Mouse (Mus musculus): ENCODE data around the gene Unc93a.
"Not testable (repeated sequence)": the region's sequence is repeated elsewhere in the genome, so short reads cannot be mapped to it uniquely, and the experiment has no call there.

Gene Unc93a

GRCm38 (mm10) chr17:13131710-13132109 lies at the start of gene Unc93a:
Gene Unc93a (minus strand): TSS chr17:13131810.
- not testable (repeated sequence) for DNase-seq (ENCODE audit: low spot score)

GRCm38 (mm10) chr17:13180491-13180890 lies 48.9 kb upstream of the Unc93a start:
- not testable (repeated sequence) for DNase-seq (ENCODE audit: low spot score)

- not testable (repeated sequence) for DNase-seq (ENCODE audit: low spot score)
These were observed 47.4 kb upstream of the Unc93a start for GRCm38 (mm10) chr17:13179021-13179420.

DNA sequence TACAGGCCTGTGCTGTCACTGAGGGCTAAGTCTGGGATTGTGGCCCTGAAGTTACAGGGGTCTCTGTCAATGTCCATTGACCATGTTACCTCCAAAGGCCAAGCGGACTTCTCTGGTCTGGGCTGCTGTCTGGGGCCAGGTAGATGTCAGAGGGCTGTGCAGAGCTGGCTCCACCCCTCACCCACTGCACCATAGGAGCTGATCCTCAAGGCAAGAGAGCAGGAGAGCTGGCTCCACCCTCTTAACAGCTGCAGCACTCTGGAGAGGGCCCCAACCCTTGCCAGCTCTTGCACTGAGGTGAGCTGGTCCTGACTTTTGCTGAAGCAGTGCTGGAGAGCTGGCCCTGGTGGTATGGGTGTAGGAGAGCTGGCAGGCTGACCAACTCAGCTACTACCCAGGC lies 46.2 kb upstream of the Unc93a start:
- not testable (repeated sequence) for DNase-seq (ENCODE audit: low spot score)

DNA sequence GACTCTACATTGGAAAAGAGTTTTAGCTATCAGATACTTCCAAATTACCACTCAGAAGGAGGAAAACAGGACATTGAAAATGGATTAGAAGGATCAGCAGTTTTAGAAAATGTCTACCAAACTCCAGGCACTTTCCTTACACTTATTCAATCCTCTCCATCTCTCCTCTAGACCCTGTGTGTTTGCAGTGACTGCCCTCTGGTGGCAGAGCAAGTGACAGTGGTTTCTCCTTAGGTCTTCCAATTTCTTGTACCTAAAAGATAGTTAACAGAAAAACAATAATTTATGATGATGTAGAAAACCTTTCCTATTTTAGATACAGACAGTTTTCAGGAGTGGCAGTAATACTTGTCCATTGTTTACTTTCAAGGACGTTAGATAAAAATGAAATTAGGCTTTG lies 44.0 kb upstream of the Unc93a start:
- DNase-seq (ENCODE audit: low spot score) = not testable (repeated sequence)

DNA sequence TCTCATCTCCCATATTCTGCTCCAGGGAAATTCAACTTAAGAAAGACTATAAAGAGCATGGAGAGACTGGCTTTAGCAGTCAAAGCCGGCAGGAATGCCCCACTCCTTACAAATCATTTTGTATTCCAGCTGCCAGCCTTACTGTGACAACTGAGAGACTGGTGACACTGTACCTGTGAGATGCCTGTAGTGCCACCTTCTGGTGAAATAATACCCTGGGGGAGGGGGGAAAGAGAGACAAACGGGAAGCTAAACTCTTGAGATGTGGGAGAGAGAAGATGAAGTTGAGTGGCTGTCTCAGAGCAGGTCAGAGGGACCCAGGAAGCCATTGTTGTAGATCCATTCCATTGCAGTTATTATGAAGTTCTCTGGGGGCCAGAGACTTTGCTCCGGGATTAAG lies 42.4 kb upstream of the Unc93a start:
- not testable (repeated sequence) for DNase-seq (ENCODE audit: low spot score)

DNA sequence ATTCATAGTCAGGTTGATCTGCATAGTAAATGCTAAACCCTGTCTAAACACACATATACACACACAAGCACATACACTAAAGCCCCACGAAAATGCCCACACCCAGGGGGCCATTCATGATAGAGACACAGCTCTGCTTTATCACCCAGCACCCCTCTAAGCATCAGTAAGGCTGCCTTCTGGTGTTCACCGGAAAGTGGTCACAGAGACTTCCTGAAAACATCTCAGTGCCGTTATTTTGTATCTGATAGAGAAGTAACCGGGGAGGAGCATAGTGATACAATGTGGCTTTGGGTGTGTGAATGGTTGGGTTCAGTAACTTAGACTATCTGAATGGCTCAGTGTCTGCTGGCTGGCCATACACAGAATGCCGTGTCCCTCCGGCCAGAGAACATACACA lies 42.0 kb upstream of the Unc93a start:
- not testable (repeated sequence) for DNase-seq (ENCODE audit: low spot score)

DNA sequence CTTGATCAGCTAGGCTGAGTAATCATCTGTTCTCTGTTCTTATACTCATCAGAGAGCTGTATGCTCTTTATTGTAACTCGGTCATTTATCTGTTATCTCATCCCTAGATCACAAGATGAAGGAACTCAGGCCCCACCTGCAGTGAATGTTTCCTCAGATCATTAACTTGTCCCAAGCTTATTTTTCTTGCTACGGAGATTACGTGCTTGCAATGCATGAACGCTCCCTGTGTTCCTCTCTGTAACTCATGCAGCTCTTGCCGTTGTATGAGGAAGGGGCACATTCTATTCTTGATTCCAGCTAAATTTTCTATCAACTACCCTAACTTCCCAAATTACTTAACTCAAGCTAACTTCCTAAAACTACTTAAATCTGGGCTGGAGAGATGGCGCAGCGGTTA lies 14.5 kb upstream of the Unc93a start:
- DNase-seq (ENCODE audit: low spot score) = not testable (repeated sequence)

DNA sequence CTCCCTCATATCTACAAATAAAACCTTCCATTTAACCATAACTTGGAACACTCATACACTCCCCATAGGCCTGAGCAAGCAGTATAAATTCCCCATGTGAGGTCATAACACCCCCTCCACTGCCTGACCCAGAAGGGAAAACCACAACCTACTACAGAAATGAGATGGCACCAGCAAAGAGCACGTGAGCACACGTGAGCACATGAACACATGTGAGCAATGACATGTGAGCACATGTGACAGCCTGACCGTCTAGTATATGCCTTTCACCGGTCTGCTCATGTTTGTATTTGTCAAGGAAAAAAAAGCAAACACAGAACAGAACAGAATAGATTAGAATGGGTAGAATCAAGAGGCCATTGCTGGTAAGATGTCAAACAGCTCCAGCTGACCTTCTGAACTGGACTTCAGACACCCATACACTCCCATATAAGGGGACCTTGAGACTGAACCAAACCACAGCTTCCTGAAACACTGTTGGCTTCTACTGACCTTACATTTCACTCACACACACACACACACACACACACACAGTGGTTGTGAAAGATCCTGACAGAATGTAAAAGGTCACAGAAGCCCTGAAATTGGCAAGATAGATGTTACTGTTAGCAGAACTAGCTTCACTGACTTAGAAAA lies 13.1 kb upstream of the Unc93a start:
- DNase-seq (ENCODE audit: low spot score) = not testable (repeated sequence)

DNA sequence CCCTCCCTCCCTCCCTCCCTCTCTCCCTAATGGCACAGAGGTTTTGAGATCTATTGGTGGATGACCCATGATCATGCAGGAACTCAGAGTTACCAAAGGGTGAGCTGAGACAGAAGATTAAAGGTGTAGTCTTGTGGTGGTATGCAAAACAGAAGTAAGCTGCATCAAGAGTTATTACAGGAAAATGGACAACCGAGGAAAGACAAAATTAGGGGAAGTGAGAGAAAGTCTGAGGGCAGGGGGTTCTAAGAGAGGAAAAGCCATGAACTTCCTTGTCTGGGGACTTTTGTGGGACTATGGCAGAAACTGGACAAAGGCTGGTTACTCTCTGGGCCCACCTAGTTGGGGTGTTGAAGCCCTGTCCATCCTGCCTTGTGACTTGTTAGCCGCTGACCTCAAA lies 11.1 kb upstream of the Unc93a start:
- not testable (repeated sequence) for DNase-seq (ENCODE audit: low spot score)

- not testable (repeated sequence) for DNase-seq (ENCODE audit: low spot score)
These were observed 3.7 kb upstream of the Unc93a start for GRCm38 (mm10) chr17:13135356-13135755.

- DNase-seq (ENCODE audit: low spot score) = not testable (repeated sequence)
These were observed 742 bp upstream of the Unc93a start for GRCm38 (mm10) chr17:13132352-13132751.

- DNase-seq (ENCODE audit: low spot score) = not testable (repeated sequence)
These were observed 1.7 kb downstream of the Unc93a start for GRCm38 (mm10) chr17:13129737-13130465.

DNA sequence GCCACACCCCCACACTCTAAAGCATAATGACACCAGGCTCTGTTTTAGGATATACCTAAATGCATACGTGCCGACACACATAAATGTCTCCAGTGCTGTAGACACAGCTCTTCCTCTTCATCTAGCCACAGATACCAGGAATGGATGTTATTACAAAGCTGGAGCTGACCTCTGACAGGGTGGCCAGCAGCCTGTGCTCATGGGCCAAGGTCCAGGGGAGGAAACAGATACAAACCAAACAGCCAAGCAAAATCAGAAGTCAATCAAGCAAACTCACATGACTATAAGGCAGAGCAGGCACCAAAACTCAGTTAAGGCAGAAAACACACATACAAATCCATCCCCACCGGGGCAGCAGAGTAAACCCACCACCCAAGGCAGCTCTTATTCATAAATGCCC lies 2.3 kb downstream of the Unc93a start:
- not testable (repeated sequence) for DNase-seq (ENCODE audit: low spot score)

DNA sequence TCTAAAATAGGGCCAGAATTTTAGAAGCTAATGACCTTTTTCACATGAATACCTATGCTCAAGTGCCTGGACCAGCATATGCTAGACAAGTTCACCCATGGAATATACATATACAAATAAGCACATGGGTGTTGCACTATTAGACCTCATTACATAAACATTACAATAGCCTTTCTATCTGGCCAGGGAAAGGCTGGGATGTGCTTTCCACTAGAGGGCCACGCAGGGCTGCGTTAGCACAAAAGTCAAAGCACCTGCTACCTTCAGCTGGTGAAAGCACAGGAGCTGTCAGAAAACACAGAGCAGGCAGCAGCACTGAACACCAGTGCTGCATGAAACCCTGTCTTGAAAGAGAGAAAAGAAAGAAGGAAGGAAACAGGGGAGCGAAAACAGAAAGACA lies 7.4 kb downstream of the Unc93a start:
- not testable (repeated sequence) for DNase-seq (ENCODE audit: low spot score)

DNA sequence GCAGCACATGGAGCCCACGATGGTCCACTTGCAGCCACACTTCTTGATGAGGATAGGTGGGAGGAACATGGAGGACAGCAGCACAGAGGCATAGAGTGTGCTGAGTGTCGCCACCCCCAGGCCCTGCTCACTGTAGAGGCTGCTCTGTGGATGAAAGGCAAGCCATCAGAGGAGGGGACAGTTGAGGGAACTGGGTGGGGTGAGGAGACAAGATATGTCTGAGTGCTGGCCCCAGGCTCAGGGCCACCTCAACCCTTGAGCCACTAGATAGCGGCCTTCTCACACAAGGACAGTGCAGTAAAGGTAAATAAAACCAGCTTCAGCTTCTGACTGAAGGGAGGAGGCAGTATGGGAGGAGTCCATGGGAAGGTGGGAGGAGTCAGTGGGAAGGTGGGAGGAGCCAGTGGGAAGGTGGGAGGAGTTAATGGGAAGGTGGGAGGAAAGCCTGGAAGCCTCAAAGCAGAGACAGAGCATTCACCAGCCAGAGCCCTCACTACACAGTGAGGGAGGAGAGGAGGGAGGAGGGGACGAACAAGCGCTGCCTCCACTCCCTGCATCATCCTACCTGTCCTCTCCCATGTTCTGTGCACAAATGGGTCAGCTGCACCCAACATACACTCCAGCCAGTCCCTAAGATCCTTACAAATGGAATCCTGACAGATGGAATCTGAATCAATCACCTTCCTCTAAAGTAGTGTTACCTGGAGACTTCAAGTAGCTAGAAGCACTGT lies 8.1 kb downstream of the Unc93a start:
- not testable (repeated sequence) for DNase-seq (ENCODE audit: low spot score)

- not testable (repeated sequence) for DNase-seq (ENCODE audit: low spot score)
These were observed 18.9 kb downstream of the Unc93a start for GRCm38 (mm10) chr17:13112504-13113291.

DNA sequence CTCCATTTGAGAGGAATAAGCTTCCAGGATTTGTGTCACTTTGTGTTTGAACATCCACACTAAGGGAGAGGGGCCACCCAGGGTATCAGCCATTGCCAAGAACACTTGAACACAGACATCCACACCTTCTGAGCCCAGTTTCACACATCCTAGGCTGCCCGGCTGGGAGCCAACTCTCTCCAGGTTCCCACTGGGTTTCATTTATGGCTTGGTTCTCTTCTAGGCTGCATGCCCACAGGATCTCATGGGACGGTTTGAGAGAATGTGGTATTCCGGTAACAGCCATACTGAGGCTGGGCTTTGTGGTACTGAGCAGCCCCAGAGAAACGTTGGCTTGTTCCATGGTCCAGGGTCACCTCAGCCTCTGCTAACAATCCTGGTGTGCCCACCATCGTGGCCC lies 25.0 kb downstream of the Unc93a start:
- DNase-seq (ENCODE audit: low spot score) = peak; percentile 21

DNA sequence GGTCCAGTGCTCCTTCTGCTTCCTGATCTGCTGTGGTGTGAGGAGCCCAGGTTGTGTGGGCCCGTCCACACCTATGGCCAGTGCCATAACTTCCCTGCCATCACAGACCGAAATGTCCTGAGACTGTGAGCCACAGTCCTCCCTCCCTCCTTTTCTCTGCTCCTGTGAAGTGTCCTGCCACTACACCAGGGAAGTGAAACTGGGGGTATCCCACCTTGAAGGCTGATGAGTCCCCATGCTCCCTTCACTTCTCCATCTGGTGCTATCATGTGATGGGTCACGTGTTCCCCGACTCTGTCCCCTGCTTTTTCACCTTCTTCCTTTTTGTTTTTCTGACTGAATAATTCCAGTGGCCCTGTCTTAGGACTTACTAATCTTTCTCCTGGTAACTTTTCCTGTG lies 38.6 kb downstream of the Unc93a start:
- DNase-seq (ENCODE audit: low spot score) = not testable (repeated sequence)

DNA sequence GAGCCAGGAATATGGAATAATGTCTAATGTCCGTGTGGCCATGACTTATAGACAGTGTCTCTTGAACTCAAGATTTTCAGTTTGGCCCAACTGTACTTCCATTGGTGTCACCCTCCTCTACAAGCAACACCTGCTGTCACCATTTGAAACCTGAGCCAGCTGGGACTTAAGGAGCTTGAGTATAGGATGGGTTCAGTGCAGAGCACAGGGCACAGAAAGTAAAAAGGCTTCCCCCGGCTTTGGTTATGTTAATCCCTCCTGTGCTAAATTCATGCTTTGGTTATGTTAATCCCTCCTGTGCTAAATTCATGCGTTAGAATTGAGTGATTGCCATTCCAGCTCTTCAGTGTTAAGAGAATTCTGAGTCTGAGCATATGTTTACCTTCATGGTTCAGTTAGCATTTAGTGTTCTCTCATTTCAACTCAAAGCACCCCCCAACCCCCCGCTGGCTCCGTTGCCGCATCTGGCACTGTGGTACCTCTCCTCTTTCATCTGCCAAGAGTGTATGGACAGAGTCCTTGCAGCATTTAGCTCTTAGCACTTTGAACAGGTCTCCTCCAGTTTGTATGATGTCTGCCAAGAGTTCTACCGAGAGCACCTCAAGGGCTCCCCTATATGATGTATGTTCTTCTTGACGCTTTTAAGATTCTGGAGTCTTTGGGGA lies 39.4 kb downstream of the Unc93a start:
- DNase-seq (ENCODE audit: low spot score) = not testable (repeated sequence)

DNA sequence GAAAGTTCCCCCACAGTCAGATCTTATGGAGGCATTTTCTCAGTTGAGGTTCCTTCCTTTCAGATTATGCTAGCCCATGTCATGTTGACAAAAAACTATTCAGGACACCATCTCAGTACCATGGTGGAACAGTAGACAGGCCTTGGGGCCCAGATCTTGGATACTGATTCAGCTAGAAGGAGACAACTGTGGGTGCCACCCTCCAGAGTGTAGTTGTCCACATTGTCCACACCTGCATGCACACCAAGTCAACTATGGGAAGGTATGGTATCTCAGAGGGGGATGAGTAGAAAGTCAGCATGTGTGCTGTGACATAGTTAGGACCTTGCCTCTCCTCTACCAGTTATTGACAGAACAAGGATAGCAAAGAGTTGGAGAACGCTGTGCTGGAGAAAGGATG lies 40.1 kb downstream of the Unc93a start:
- not testable (repeated sequence) for DNase-seq (ENCODE audit: low spot score)

Measured in left cerebral cortex, adult 11 months (tissue).